Mouse (Mus musculus): Measurements from ENCODE around the gene Adal. TPM values are rescaled to one million over a fixed set of nuclear protein-coding genes. Genes with fewer than 3 reads are reported as not detected.

Adal gene
- polyA plus RNA-seq, 1 experiment from 2014 or later: 19.2 TPM

DNA sequence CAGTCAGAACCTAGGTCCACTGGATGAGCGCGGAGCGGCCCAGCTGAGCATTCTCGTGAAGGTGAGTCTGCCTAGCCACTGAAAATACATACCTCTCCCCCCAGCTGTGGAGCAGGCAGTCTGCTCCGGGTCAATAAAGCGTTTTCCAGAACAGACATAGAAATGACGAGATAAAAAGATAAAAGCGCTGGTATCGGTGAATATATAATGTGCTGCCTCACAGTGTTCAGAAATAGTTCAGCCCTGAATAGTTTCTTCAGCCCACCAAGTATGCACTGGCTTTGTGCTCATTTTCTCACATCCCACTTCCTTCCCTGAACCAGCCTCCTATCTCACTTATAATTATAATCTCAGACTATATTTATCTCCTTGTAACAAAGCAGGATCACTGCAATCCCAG lies 55.2 kb downstream of the Adal start:
- Histone ChIP-seq H3K27me3 (replicated peaks; ENCODE audit: control insufficient read depth, insufficient read depth, low read length) (no peaks in the 10 kb centered on the region), H3K4me1 (replicated peaks; ENCODE audit: control insufficient read depth, insufficient read depth, low read length) (no peaks in the 10 kb centered on the region), H3K4me3 (ENCODE audit: low read depth, low read length) (no peak overlapping the region), H3K27ac (ENCODE audit: low read depth) (no peak overlapping the region), H3K9me3 (ENCODE audit: control insufficient read depth, low read length) (no peaks in the 10 kb centered on the region), H3K9ac (ENCODE audit: low read length) (no peak overlapping the region), H3K36me3 (ENCODE audit: control insufficient read depth, insufficient read depth, low read length) (peaks cover 100% of the 10 kb centered on the region), H3K4me2 (ENCODE audit: low read length) (no peak overlapping the region)
- ATAC-seq (replicated peaks; ENCODE audit: low FRiP score, low TSS enrichment, low read depth): no peak
- peak; percentile 45 for DNase-seq (ENCODE audit: low spot score)
- WGBS: 93% methylated on average over 9 of the region's 9 CpGs

DNA sequence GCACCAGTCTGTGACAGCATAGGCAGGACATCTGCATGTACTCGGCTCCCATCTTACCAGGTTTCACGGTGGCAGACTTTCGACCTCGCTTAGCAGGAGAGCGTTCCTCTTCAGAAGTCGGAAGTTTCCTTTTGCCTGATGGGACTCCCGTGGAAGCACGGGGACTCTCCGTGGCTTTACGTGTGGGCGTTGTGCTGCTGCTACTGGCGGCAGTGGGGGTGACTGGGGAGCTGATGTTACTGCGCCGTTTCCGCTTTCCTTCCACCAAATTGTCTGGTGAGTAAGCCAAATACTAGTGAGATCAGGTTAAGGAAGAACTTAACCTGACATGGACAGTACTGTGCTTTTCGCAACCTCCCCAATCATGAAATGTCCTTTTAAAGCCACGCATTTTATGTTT lies 64.0 kb downstream of the Adal start:
- Histone ChIP-seq H3K4me2 (ENCODE audit: low read length) (no peak overlapping the region), H3K36me3 (ENCODE audit: control insufficient read depth, insufficient read depth, low read length) (peaks cover 97% of the 10 kb centered on the region), H3K27ac (ENCODE audit: low read depth) (no peak overlapping the region), H3K4me3 (ENCODE audit: low read depth, low read length) (no peak overlapping the region), H3K9ac (ENCODE audit: low read length) (no peak overlapping the region), H3K27me3 (replicated peaks; ENCODE audit: control insufficient read depth, insufficient read depth, low read length) (no peaks in the 10 kb centered on the region), H3K4me1 (replicated peaks; ENCODE audit: control insufficient read depth, insufficient read depth, low read length) (no peaks in the 10 kb centered on the region), H3K9me3 (ENCODE audit: control insufficient read depth, low read length) (no peaks in the 10 kb centered on the region)
- WGBS: 95% methylated on average over 17 of the region's 17 CpGs
- no peak for DNase-seq (ENCODE audit: low spot score)
- ATAC-seq (replicated peaks; ENCODE audit: low FRiP score, low TSS enrichment, low read depth): no peak

Other genes starting within 250 kb of the Adal start
- gene Ubr1, start 169.7 kb upstream of the Adal start, polyA plus RNA-seq (2014; fragmentation: Nextera tagmentation; extraction: Ambion mirVana): 22.3 and 23.5 TPM in 2 replicates
- gene Tmem62, start 163.4 kb upstream of the Adal start, polyA plus RNA-seq (2014; fragmentation: Nextera tagmentation; extraction: Ambion mirVana): 4.2 and 4.6 TPM in 2 replicates
- 36.0 and 38.3 TPM in 2 replicates for gene Ccndbp1, start 132.0 kb upstream of the Adal start, polyA plus RNA-seq (2014; fragmentation: Nextera tagmentation; extraction: Ambion mirVana)
- 1.3 and 1.7 TPM in 2 replicates for gene Epb42, start 103.4 kb upstream of the Adal start, polyA plus RNA-seq (2014; fragmentation: Nextera tagmentation; extraction: Ambion mirVana)
- gene Tgm5, start 54.6 kb upstream of the Adal start, polyA plus RNA-seq (2014; fragmentation: Nextera tagmentation; extraction: Ambion mirVana): 0.11 TPM in 1 of 2 replicates, not detected in the other
- 0.32 TPM in 1 of 2 replicates, not detected in the other for gene Tgm7, start 30.6 kb upstream of the Adal start, polyA plus RNA-seq (2014; fragmentation: Nextera tagmentation; extraction: Ambion mirVana)
- 19.7 and 20.8 TPM in 2 replicates for gene Lcmt2, start 225 bp downstream of the Adal start, polyA plus RNA-seq (2014; fragmentation: Nextera tagmentation; extraction: Ambion mirVana)
- 51.6 and 58.8 TPM in 2 replicates for gene Tubgcp4, start 30.2 kb downstream of the Adal start, polyA plus RNA-seq (2014; fragmentation: Nextera tagmentation; extraction: Ambion mirVana)
- gene Zscan29, start 30.7 kb downstream of the Adal start, polyA plus RNA-seq (2014; fragmentation: Nextera tagmentation; extraction: Ambion mirVana): 8.7 and 11.1 TPM in 2 replicates
- gene Trp53bp1, start 131.0 kb downstream of the Adal start, polyA plus RNA-seq (2014; fragmentation: Nextera tagmentation; extraction: Ambion mirVana): 63.8 and 70.3 TPM in 2 replicates
- gene Map1a, start 149.2 kb downstream of the Adal start, polyA plus RNA-seq (2014; fragmentation: Nextera tagmentation; extraction: Ambion mirVana): 6.7 and 7.2 TPM in 2 replicates
- gene Ppip5k1, start 215.0 kb downstream of the Adal start, polyA plus RNA-seq (2014; fragmentation: Nextera tagmentation; extraction: Ambion mirVana): 15.0 and 15.3 TPM in 2 replicates
- gene Ckmt1, start 217.3 kb downstream of the Adal start, polyA plus RNA-seq (2014; fragmentation: Nextera tagmentation; extraction: Ambion mirVana): 64.4 and 100 TPM in 2 replicates
- not detected in 2 replicates for gene Strc, start 246.7 kb downstream of the Adal start, polyA plus RNA-seq (2014; fragmentation: Nextera tagmentation; extraction: Ambion mirVana)